Mouse (Mus musculus): ENCODE measurements around the gene Lgals7.

DNA sequence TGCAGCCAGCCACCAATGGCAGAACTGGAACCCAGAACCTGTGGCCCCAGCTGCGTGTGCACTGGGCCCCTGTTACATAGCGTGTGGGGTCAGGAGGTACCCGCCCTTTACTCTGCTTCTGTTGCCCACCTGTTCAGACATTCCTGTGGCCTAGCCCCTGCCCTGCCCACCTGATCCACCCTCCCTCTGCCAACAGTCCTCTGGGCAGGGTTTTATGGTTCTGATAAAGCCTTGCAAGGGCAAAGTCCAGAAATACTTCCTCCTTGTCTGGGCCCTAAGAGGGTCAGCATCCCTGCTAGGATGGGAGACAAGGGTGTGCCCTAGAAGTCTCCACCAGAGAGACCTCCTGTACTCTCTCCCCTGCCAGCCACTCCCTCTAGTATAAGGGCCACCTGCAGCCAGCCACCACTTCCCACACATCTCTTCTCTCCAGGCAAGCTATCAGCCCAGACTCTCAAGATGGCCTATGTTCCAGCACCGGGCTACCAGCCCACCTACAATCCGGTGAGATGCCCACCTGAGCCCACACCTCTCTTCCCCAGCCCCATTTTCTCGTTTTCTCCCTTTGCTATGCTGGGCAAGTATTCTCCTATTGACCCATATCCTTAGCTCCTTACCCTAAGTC is 29.8 kb upstream of the Lgals7 start, which contains the start of gene Lgals4:
- TF ChIP-seq EP300 (IDR thresholded peaks at IDR 0.05; ENCODE audit: low read depth), result no peak
- TF ChIP-seq CTCF (IDR thresholded peaks at IDR 0.05; ENCODE audit: low read depth), result no peak
